8 mouse cellular contexts compared by ENCODE assay signal in the genomic region with DNA sequence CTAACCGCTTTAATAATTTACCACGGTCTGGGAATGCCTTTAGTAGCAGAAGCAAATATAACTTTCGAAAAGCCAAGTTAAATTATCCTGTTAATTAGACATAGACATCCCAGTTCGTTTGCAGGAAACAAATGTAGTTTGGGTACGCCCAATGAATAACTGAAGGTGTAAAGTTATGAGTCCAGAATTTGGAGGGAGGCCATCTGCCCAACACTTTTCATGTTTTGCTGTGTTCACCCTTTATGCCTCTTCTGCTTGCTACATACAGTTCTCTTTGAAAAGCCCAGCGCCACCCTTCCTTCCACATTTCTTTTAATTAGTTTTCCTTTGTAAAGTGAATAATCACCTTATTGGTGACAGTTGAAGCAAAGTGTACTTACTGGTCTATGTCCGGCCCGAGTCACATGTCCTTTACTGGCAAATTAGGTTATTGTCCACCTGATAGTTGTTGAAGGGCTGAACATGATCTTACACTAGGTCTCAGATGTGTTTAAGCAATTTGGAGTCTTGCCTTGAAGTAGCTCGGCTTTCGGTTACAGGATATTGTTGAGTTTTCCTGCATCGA. TPM values are rescaled to one million over a fixed set of nuclear protein-coding genes. Genes with fewer than 3 reads are reported as not detected.
A peak's percentile ranks its signal among the peaks of the same experiment; 100 is the strongest.
DNase-seq lines count a peak whose midpoint lies in the region; ATAC-seq and TF ChIP-seq lines count a peak whose summit lies in the region.

No protein-coding gene starts in this region.

- no peak for TF ChIP-seq EP300 in liver, postnatal 0 days (IDR thresholded peaks at IDR 0.05; ENCODE audit: low read depth)

- no peak for TF ChIP-seq CTCF in forebrain, postnatal 0 days (IDR thresholded peaks at IDR 0.05; ENCODE audit: low read depth)
- no peak for TF ChIP-seq CTCF in liver, postnatal 0 days (IDR thresholded peaks at IDR 0.05; ENCODE audit: low read depth)

- no peaks in the 10 kb centered on the region for H3K9me3 ChIP-seq in heart, embryonic 13.5 days
- no peaks in the 10 kb centered on the region for H3K9me3 ChIP-seq in ES-E14 (ENCODE audit: control insufficient read depth, insufficient read depth, low read depth, low read length)
- no peaks in the 10 kb centered on the region for H3K9me3 ChIP-seq in forebrain, postnatal 0 days (ENCODE audit: low read length)
- no peaks in the 10 kb centered on the region for H3K9me3 ChIP-seq in liver, postnatal 0 days (ENCODE audit: low read length)

- H3K4me1 ChIP-seq in heart, embryonic 13.5 days = peaks cover 44% of the 10 kb centered on the region
- peaks cover 0 to 2% of the 10 kb centered on the region in 2 experiments; a peak in 2 of 4 replicates for H3K4me1 ChIP-seq in ES-E14 (ENCODE audit: control insufficient read depth in 2 of 2, insufficient read depth in 2 of 2, low read length in 2 of 2, poor library complexity in 1 of 2)
- peaks cover 19% of the 10 kb centered on the region for H3K4me1 ChIP-seq in forebrain, postnatal 0 days (ENCODE audit: insufficient read depth)
- peaks cover 13% of the 10 kb centered on the region for H3K4me1 ChIP-seq in liver, postnatal 0 days (ENCODE audit: insufficient read depth)

- no peaks in the 10 kb centered on the region for H3K27me3 ChIP-seq in heart, embryonic 13.5 days (replicated peaks)
- no peaks in the 10 kb centered on the region for H3K27me3 ChIP-seq in forebrain, postnatal 0 days (ENCODE audit: insufficient read depth, low read length)
- no peaks in the 10 kb centered on the region for H3K27me3 ChIP-seq in liver, postnatal 0 days (ENCODE audit: insufficient read depth, low read length)

- in situ Hi-C loops in ES-E14 (cut with MboI; ENCODE audit: low sequenced_read_pairs in 2 of 2, unreplicated experiment in 2 of 2) = no loop called here

- ATAC-seq in heart, embryonic 13.5 days (ENCODE audit: extremely low read depth, insufficient number of reproducible peaks, low FRiP score, low TSS enrichment) = no peak
- no peak for ATAC-seq in forebrain, postnatal 0 days
- ATAC-seq in liver, postnatal 0 days = no peak

- peak overlapping the region; percentile 77 for H3K4me2 ChIP-seq in heart, embryonic 13.5 days
- peak overlapping the region; percentile 61 for H3K4me2 ChIP-seq in forebrain, postnatal 0 days (ENCODE audit: low read depth)
- H3K4me2 ChIP-seq in liver, postnatal 0 days (ENCODE audit: low read depth, low read length) = peak overlapping the region; percentile 77

- peak overlapping the region; percentile 93 for H3K27ac ChIP-seq in heart, embryonic 13.5 days (replicated peaks)
- no peak overlapping the region for H3K27ac ChIP-seq in ES-E14 (ENCODE audit: insufficient read depth, low read depth, low read length, poor library complexity, severe bottlenecking)
- H3K27ac ChIP-seq in forebrain, postnatal 0 days (ENCODE audit: low read depth, low read length) = 0 out of 2 replicates have a peak overlapping the region, but pooled peaks have one; percentile 97
- H3K27ac ChIP-seq in liver, postnatal 0 days (ENCODE audit: low read depth) = peak overlapping the region; percentile 96

- peaks cover 7% of the 10 kb centered on the region; the same call in 1 of the 2 replicates for H3K36me3 ChIP-seq in heart, embryonic 13.5 days
- no peaks in the 10 kb centered on the region for H3K36me3 ChIP-seq in ES-E14 (ENCODE audit: control insufficient read depth, insufficient read depth, low read length, poor library complexity, severe bottlenecking)
- no peaks in the 10 kb centered on the region for H3K36me3 ChIP-seq in forebrain, postnatal 0 days (ENCODE audit: insufficient read depth)
- H3K36me3 ChIP-seq in liver, postnatal 0 days (replicated peaks; ENCODE audit: insufficient read depth, low read length) = no peaks in the 10 kb centered on the region; the same call in 1 of the 2 replicates

- WGBS in heart, embryonic 13.5 days = 38% methylated on average over 11 of the region's 11 CpGs
- 24% methylated on average over 11 of the region's 11 CpGs for WGBS in forebrain, postnatal 0 days
- WGBS in liver, postnatal 0 days (ENCODE audit: insufficient replicate concordance) = 37% methylated on average over 11 of the region's 11 CpGs

- H3K9ac ChIP-seq in heart, embryonic 13.5 days = peak overlapping the region; percentile 98
- H3K9ac ChIP-seq in ES-E14 (ENCODE audit: insufficient read depth, low read depth, low read length, poor library complexity, severe bottlenecking) = peak overlapping the region; percentile 89; the same call in 1 of the 2 replicates
- peak overlapping the region; percentile 95 for H3K9ac ChIP-seq in forebrain, postnatal 0 days
- peak overlapping the region; percentile 87 for H3K9ac ChIP-seq in liver, postnatal 0 days (replicated peaks)

- H3K4me3 ChIP-seq in heart, embryonic 13.5 days = peak overlapping the region; percentile 98
- peak overlapping the region; percentile 70 to 97 for H3K4me3 ChIP-seq in ES-E14 (ENCODE audit: insufficient read depth in 1 of 2, low read depth in 1 of 2, low read length in 2 of 2, poor library complexity in 1 of 2, severe bottlenecking in 1 of 2)
- H3K4me3 ChIP-seq in forebrain, postnatal 0 days (ENCODE audit: low read depth, low read length) = peak overlapping the region; percentile 92
- peak overlapping the region; percentile 98 for H3K4me3 ChIP-seq in liver, postnatal 0 days (ENCODE audit: low read depth, low read length)

- no peak for DNase-seq in heart, adult 9 months (ENCODE audit: low spot score in 2 of 2)
- no peak for DNase-seq in ES-E14 (ENCODE audit: low read depth, low spot score)
- no peak for DNase-seq in forebrain, postnatal 0 days
- no peak for DNase-seq in liver, postnatal 0 days
- DNase-seq in right cerebral cortex, postnatal 25 days = no peak
- DNase-seq in right cerebral cortex, postnatal 14 days = no peak
- no peak for DNase-seq in embryo, embryonic 10 days (ENCODE audit: low spot score)

TF ChIP-seq in ES-E14, 5 proteins besides CTCF, POLR2A, EP300 and RAD21:
- no peak for TF ChIP-seq MAFK (IDR thresholded peaks at IDR 0.05; ENCODE audit: insufficient read depth, low read depth, low read length)
- no peak for TF ChIP-seq CHD2 (IDR thresholded peaks at IDR 0.05; ENCODE audit: low read depth, low read length)
- TF ChIP-seq HCFC1 (IDR thresholded peaks at IDR 0.05; ENCODE audit: borderline replicate concordance, insufficient read depth, low read length) = no peak
- TF ChIP-seq ZNF384 (IDR thresholded peaks at IDR 0.05; ENCODE audit: low read depth, low read length) = no peak
- TF ChIP-seq ZC3H11A (IDR thresholded peaks at IDR 0.05; ENCODE audit: borderline replicate concordance, low read depth, low read length) = no peak

RNA-seq across cellular contexts. Expression of gene Sacm1l, which starts 1.1 kb away (rescaled TPM):
- 37.6 and 41.7 TPM in 2 replicates for polyA plus RNA-seq in heart, embryonic 13.5 days (2015; fragmentation: Nextera tagmentation; extraction: Ambion mirVana)
- total RNA-seq in ES-E14 (2012; rRNA removed) = 18.5 and 23.2 TPM in 2 replicates
- 38.9 and 45.1 TPM in 2 replicates for total RNA-seq in forebrain, postnatal 0 days (2014; rRNA removed)
- polyA plus RNA-seq in forebrain, postnatal 0 days (2015; fragmentation: Nextera tagmentation; extraction: Ambion mirVana) = 25.1 and 33.1 TPM in 2 replicates
- polyA plus RNA-seq in liver, postnatal 0 days (2015; fragmentation: Nextera tagmentation; extraction: Ambion mirVana) = 21.0 and 22.2 TPM in 2 replicates

RNA-seq across cellular contexts. Expression of gene Limd1, which starts 52.1 kb away (rescaled TPM):
- polyA plus RNA-seq in heart, embryonic 13.5 days (2015; fragmentation: Nextera tagmentation; extraction: Ambion mirVana) = 34.6 and 36.1 TPM in 2 replicates
- 14.2 and 16.2 TPM in 2 replicates for total RNA-seq in ES-E14 (2012; rRNA removed)
- total RNA-seq in forebrain, postnatal 0 days (2014; rRNA removed) = 16.3 and 23.8 TPM in 2 replicates
- polyA plus RNA-seq in forebrain, postnatal 0 days (2015; fragmentation: Nextera tagmentation; extraction: Ambion mirVana) = 8.8 and 9.1 TPM in 2 replicates
- polyA plus RNA-seq in liver, postnatal 0 days (2015; fragmentation: Nextera tagmentation; extraction: Ambion mirVana) = 11.9 and 12.4 TPM in 2 replicates
